Mouse (Mus musculus): ENCODE results near the gene Exosc6.

GRCm38 (mm10) chr8:111055031-111055634 is 1.0 kb upstream of the Exosc6 start:
- TF ChIP-seq CTCF (IDR thresholded peaks at IDR 0.05; ENCODE audit: borderline replicate concordance, insufficient read depth, low read length) (no peak), POLR2A (IDR thresholded peaks at IDR 0.05; ENCODE audit: low read depth, low read length) (no peak)
